Mouse (Mus musculus) adrenal gland, postnatal 10 days (tissue): ENCODE measurements around the gene Psmd11. TPM values are rescaled to one million over a fixed set of nuclear protein-coding genes. Genes with fewer than 3 reads are reported as not detected.

Source experiments
- DNase-seq: peaks from one replicate; pipeline ENCODE4 v3.0.0; 2021; ENCODE audit warnings: mixed read lengths
- total RNA-seq, 2 experiments: library from RNA; stranded (reverse); gene quantifications; 2 replicates each; pipeline ENCODE4 v1.2.3; 2021

The Psmd11 gene
- total RNA-seq, 2 experiments from 2014 or later, result 108 to 118 TPM

DNA sequence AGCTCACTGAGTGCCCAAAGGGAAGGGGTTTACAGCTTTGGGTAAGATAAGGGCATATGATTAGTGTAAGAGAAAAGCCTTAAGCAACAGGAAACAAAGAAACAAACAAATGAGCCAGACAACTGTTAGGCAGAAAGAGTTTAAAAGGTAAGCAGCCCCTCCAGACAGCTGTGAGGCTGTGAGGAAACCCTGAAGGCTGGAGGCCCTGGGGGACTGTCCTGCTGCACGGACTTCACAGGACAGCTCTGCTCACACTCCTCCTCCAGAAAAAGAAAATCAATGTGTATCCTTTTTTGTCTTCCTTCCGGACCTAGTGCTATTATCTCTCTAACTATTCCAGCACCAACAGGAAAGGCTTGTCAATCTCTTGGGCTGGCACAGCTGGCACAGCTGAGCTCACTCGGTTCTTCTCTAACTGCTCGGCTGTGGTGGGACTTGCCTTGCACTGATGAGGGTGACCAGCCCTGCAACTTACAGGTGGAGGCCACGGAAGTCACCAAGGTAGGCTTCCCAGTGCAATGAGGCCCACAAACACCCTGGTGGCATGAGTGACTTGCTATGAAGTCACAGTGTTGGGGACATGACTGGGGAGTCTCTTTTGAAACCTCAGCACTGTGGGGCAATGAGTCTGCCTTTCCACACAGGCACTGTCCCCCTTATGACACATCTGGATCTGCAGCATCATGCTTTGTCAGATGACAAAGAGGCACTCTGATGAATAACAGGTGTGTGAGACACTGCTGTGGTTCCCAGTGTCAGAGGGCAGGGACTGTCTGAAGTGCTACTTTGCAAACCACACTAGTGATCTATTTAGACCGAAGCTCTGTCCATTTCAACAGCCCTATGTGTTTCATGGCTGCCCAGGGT, 76.3 kb downstream of the Psmd11 start:
- no peak for DNase-seq

DNA sequence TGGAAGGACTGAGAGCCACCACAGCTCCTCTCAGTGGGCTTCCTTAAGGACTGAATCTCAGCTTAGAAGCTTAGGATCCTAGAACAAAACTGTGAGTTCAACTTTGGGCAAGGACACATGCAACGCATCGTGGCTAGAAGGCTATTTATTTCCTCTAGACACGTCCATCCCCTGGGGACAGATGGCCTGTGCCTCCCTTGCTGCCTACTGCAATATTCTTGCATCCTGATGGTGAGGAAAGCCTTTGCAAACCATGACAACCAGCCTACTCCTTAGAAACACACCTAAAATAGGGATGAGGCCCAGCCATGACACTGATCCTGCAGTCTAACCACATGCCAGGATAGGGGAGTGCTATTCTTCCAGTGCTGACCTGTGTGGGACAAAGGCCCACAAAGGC, 77.2 kb downstream of the Psmd11 start:
- DNase-seq, result no peak

DNA sequence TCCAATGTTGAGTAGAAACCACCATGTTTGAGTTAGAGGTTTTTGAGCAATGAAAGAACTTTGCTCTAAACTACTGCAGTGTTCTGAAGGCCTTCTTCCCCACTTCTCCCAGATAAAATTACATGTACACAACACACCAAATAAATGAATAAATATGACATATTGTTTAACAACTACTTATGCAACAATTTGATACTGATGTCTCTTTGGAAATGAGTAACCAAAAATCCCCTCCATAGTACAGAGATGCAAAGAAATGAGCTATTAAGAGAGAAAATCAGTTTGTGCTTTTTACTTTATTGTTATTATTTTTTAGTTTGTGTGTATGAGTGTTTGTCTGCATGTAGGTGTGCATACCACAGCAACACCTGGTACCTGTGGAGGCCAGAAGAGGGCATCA, 78.1 kb downstream of the Psmd11 start:
- no peak for DNase-seq

GRCm38 (mm10) chr11:80507791-80508190, 79.4 kb downstream of the Psmd11 start:
- no peak for DNase-seq

DNA sequence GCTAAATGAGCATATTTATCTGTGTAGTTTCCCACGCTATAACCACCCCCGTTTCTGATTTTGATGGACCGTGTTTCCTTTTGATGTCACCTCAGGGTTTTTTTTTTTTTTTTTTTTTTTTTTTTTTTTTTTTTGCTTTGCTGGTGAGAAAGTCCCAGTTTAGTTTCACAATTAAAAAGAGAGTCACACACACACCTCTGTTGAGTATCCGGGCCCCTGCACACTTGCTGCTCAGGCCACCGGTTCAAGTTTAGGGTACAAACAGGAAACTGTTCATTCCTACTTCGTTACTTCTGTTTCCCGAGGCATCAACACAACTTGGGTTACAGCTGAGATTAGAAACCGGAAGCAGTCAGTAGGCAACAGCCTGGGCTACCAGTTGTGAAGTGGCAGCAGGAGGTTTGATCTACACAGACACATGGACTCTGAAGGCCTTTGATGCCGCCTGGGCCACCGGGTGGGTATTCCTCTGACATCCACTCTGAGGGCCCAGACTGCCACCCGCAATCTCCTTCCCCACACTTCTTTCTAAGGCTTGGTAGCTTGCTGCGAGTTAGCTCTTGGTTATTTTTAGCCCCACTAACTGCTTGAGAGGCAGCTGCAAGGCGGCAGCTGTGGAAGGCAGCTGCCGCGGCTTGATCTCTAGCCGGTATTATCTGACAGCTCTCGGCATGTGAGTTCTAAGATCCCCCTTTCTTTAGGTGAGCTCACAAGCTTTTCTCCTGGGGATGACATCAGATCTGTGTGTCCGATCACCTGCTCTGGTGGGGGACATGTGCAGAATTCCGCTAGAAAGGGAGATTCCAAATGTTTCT, 80.2 kb downstream of the Psmd11 start:
- no peak for DNase-seq

- no peak for DNase-seq
Observed at GRCm38 (mm10) chr11:80509176-80509506, 80.7 kb downstream of the Psmd11 start.

DNA sequence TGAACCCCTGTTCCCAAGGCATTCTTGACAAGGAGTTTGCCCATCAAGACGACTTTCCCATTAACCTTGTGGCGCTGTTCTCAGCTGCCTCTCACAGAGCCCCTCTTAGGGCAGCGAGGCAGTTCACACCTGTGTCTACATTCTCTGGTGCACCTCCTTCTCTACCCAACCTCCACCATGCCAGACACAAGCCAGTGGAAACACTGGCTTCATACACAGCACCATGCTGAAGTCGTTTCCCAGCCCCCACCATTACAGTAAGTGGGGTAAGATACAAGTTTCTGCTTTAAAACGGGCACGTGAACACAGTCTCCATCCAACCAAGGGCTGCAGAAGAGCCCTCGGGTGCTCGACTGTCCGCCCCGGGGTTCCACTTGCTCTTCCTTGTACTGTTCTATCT, 81.7 kb downstream of the Psmd11 start:
- no peak for DNase-seq

GRCm38 (mm10) chr11:80512313-80513056, 84.1 kb downstream of the Psmd11 start:
- DNase-seq, result no peak

GRCm38 (mm10) chr11:80513796-80514195, 85.4 kb downstream of the Psmd11 start:
- no peak for DNase-seq

DNA sequence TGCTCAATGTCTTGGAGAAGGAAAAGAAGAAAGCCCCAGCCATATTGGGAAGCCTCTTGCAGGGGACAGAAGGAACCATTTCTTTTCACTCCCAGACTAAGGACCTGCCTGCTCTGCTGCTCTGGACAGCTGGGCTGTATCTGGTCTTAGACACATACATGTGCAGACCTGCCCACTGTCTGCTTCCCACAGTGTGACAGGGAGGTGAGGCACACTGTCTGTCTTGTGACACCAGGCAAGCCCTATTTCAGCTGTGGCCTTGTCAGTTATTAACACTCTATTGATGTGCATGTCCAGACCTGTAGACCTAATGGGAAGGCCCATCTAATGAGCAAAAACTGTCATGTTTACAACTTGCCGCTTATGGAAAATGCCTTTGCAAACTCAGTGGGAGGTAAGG, 86.9 kb downstream of the Psmd11 start:
- DNase-seq, result no peak

DNA sequence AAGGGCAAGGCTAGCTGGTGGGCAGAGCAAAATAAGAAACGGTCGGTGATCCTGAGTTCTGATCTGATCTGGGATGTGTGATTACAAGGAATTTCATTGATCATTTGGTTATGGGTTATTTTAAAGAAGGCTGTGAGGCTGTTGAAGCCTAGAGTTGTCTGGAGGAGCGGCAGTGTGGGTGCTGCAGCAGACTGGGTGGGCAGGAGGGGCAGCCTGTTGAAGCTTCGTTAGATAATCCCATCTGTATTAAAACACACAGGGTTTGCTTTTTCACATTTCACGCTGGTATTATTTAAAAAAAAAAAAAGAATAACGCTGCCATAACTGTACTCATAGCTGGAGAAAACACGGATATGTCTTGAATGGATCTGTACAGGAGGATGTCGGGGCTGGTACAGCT, 87.5 kb downstream of the Psmd11 start:
- DNase-seq, result no peak

GRCm38 (mm10) chr11:80518421-80519367, 90.3 kb downstream of the Psmd11 start:
- DNase-seq, result no peak

- DNase-seq, result no peak
Observed at GRCm38 (mm10) chr11:80521148-80521547, 92.7 kb downstream of the Psmd11 start.

Other genes starting within 250 kb of the Psmd11 start
- 10 to 100 TPM in 1 of 2 experiments, 1 to 10 TPM in 1; 6.9 to 11.0 TPM for gene Rnf135, start 244.8 kb upstream of the Psmd11 start, total RNA-seq
- 10 to 100 TPM; 56.5 to 69.3 TPM for gene Rhot1, start 219.6 kb upstream of the Psmd11 start, total RNA-seq
- 1 to 10 TPM; 3.0 to 3.9 TPM for gene Rhbdl3, start 127.7 kb upstream of the Psmd11 start, total RNA-seq
- 10 to 100 TPM; 14.9 to 21.1 TPM for gene 5730455P16Rik, start 50.6 kb upstream of the Psmd11 start, total RNA-seq
- gene Zfp207, start 45.3 kb upstream of the Psmd11 start, total RNA-seq, result 100 to 1,000 TPM; 134 to 158 TPM
- gene Cdk5r1, start 48.4 kb downstream of the Psmd11 start, total RNA-seq, result 1 to 10 TPM; 2.2 to 3.9 TPM